Mouse (Mus musculus) embryonic facial prominence, embryonic 14.5 days (tissue): Measurements from ENCODE around the gene Zfp358. TPM values are rescaled to one million over a fixed set of nuclear protein-coding genes. Genes with fewer than 3 reads are reported as not detected.
A peak's percentile ranks its signal among the peaks of the same experiment; 100 is the strongest.

Experiments
- ATAC-seq: fragments of 200-750 bp; cut with Nextera tagmentation; 2 replicates; pipeline ENCODE4 v1.8.0; 2017; ENCODE audit warnings: low read depth, moderate number of reproducible peaks, moderate TSS enrichment
- DNase-seq: peaks from one replicate; pipeline ENCODE4 v3.0.0-alpha.2; 2015; ENCODE audit warnings: low spot score
- H3K27ac ChIP-seq: fragments of 300-500 bp; sonication (generic); replicated peaks from 2 replicates; pipeline ENCODE4 v1.5.1; 2014; ENCODE audit warnings: low read depth, mild to moderate bottlenecking, low read length, moderate library complexity
- H3K27me3 ChIP-seq: fragments of 300-500 bp; sonication (generic); replicated peaks from 2 replicates; pipeline ENCODE4 v1.6.1; 2014; ENCODE audit warnings: low read length; ENCODE audit not compliant: control insufficient read depth, insufficient read depth
- H3K36me3 ChIP-seq: fragments of 300-500 bp; sonication (generic); 2 replicates; pipeline ENCODE4 v1.6.1; 2014; ENCODE audit warnings: low read length, mixed read lengths; ENCODE audit not compliant: control insufficient read depth, insufficient read depth
- H3K4me1 ChIP-seq: fragments of 300-500 bp; sonication (generic); 2 replicates; pipeline ENCODE4 v1.6.1; 2014; ENCODE audit warnings: antibody characterized with exemption, low read length; ENCODE audit not compliant: control insufficient read depth, insufficient read depth
- H3K4me2 ChIP-seq: fragments of 300-500 bp; sonication (generic); 2 replicates; pipeline ENCODE4 v1.6.1; 2014; ENCODE audit warnings: low read depth, mild to moderate bottlenecking, low read length, moderate library complexity, mixed read lengths
- H3K4me3 ChIP-seq: fragments of 300-500 bp; sonication (generic); 2 replicates; pipeline ENCODE4 v1.5.1; 2014; ENCODE audit warnings: low read depth, mild to moderate bottlenecking, low read length
- H3K9ac ChIP-seq: fragments of 300-500 bp; sonication (generic); 2 replicates; pipeline ENCODE4 v1.6.1; 2014; ENCODE audit warnings: low read depth, mild to moderate bottlenecking, low read length, moderate library complexity, mixed read lengths
- H3K9me3 ChIP-seq: fragments of 300-500 bp; sonication (generic); 2 replicates; pipeline ENCODE4 v1.6.1; 2016; ENCODE audit warnings: low read length; ENCODE audit not compliant: control insufficient read depth
- WGBS: fragments of 180-500 bp; shearing (Covaris S2); extraction: QIAGEN DNeasy Blood & Tissue Kit; methylation state at CpG from one replicate; pipeline ENCODE4 v1.1.7; 2014; 5-methylcytosine and 5-hydroxymethylcytosine counted together
- polyA plus RNA-seq: library from polyadenylated mRNA; unstranded; fragments of >200 nt; fragmentation: Nextera tagmentation; extraction: Ambion mirVana; gene quantifications from 2 replicates; pipeline ENCODE4 v1.2.1, GENCODE M21; 2014

Zfp358 gene
- polyA plus RNA-seq, 1 experiment from 2014 or later, result 22.6 TPM

DNA sequence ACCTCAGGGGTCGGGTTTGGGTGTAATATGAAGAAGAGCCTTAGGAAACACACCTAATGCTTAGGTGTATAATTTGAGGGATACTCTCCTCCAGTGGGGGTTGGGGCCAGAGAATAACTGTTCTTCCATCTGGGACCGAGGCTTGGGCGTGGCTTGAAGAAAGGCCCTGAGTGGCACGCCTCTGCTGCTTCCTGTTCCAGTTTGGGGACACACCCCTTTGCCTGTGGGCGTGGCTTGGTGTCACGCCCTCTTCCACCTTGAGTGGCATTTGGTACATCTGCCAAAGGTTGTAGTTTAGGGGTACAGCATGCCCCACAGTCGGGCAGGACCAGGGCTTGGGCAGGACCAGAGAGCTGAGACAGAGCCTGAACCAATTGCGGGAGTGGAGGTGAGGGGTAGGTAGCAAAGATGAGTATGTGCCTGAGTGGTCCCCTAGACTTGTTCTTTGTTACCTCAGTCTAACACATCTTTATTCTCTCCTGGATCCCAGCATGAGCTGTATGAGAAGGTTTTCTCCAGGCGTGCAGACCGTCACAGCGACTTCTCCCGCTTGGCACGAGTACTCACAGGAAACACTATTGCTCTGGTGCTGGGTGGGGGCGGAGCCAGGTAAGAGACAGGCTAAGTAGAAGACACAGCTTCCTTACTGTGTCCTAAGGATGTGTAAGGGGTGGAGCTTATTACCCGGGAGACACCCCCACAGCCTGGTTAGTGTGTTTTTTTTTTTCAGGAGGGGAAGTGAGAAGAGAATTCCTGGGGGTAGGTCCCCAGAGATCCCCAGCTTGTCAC, 43.3 kb downstream of the Zfp358 start:
- no peak for ATAC-seq
- Histone ChIP-seq H3K4me2 (no peak overlapping the region), H3K4me3 (no peak overlapping the region), H3K27me3 (no peaks in the 10 kb centered on the region), H3K9ac (no peak overlapping the region), H3K27ac (no peak overlapping the region), H3K4me1 (no peaks in the 10 kb centered on the region), H3K9me3 (no peaks in the 10 kb centered on the region), H3K36me3 (peaks cover 86% of the 10 kb centered on the region)
- DNase-seq, result peak; percentile 5
- WGBS, result 62% methylated on average over 15 of the region's 15 CpGs

DNA sequence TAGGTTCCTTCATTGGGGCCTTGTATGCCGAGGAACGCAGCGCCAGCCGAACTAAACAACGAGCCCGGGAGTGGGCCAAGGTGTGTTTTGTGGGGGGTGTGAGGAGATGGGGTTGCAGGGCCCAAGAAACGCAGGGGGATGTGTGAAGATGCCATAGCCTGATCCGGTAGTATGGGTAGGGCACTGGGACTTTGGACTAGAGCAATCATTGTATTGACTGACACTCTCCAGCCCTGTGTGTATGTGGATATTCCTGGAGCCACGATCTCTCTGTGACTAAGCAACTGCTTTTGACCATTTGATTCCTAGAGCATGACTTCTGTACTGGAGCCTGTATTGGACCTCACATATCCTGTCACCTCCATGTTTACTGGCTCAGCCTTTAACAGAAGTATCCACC, 44.0 kb downstream of the Zfp358 start:
- H3K27me3 ChIP-seq, result no peaks in the 10 kb centered on the region
- peaks cover 86% of the 10 kb centered on the region for H3K36me3 ChIP-seq
- H3K4me2 ChIP-seq, result no peak overlapping the region
- H3K4me1 ChIP-seq, result no peaks in the 10 kb centered on the region
- ATAC-seq, result no peak
- H3K27ac ChIP-seq, result no peak overlapping the region
- H3K9me3 ChIP-seq, result no peaks in the 10 kb centered on the region
- DNase-seq, result no peak
- 95% methylated on average over 9 of the region's 9 CpGs for WGBS
- H3K4me3 ChIP-seq, result no peak overlapping the region
- H3K9ac ChIP-seq, result no peak overlapping the region

DNA sequence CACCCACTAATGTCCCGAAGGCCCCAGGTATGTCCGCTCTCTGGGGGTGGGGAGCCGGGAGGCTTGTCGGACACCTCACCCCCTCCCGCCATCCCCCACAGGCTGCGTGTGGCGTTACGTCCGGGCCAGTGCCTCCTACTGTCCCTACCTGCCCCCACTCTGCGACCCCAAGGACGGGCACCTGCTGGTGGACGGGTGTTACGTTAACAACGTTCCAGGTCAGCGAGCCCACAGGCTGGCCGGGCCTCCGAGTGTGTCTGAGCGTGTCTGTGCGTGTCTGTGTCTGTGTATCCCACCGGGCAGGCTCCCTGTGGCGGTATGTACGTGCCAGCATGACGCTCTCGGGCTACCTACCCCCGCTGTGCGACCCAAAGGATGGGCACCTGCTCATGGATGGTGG, 44.7 kb downstream of the Zfp358 start:
- Histone ChIP-seq H3K9me3 (no peaks in the 10 kb centered on the region), H3K36me3 (peaks cover 83% of the 10 kb centered on the region), H3K27ac (no peak overlapping the region), H3K4me1 (no peaks in the 10 kb centered on the region), H3K27me3 (no peaks in the 10 kb centered on the region), H3K9ac (no peak overlapping the region), H3K4me3 (no peak overlapping the region), H3K4me2 (no peak overlapping the region)
- WGBS, result 91% methylated on average over 23 of the region's 26 CpGs
- no peak for ATAC-seq
- DNase-seq, result no peak

DNA sequence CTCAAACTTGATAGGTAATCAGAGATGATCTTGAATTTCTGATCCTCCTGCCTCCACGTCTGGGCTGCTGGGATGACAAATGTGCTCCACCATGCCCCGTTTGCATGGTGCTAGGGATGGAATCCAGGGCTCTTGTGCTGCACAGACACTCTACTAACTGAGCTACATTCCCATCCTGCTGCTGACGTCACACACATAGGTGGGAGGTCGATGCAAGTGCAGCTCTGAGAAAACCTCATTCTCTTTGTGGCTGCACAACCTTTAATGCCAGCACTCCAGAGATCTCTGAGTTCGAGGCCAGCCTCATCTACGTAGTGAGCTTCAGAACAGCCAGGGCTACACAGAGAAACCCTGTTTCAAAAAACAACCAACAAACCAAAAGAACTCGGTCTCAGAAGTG, 46.2 kb downstream of the Zfp358 start:
- no peak for ATAC-seq
- Histone ChIP-seq H3K4me1 (no peaks in the 10 kb centered on the region), H3K4me3 (no peak overlapping the region), H3K9ac (no peak overlapping the region), H3K4me2 (no peak overlapping the region), H3K9me3 (no peaks in the 10 kb centered on the region), H3K27me3 (no peaks in the 10 kb centered on the region), H3K36me3 (peaks cover 90% of the 10 kb centered on the region), H3K27ac (no peak overlapping the region)
- DNase-seq, result no peak
- 82% methylated on average over 7 of the region's 7 CpGs for WGBS

DNA sequence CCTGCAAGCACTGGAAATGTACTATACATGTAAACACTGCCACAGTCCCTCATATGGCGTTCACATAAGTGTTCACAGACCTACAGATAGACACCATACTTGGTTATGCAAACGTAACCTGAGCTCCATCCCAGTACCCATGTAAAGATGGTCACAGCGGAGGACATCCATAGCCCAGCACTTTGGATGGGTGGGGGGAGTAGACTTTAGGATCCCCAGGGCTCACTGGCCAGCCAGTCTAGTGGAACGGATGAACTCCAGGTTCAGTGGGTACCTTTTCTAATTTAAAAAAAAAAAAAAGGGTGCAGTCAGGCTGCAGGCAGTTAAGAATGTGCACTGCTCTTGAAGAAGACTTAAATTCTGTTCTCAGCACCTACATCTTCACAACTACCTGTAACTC, 47.1 kb downstream of the Zfp358 start:
- Histone ChIP-seq H3K27ac (no peak overlapping the region), H3K4me1 (no peaks in the 10 kb centered on the region), H3K4me2 (no peak overlapping the region), H3K9me3 (no peaks in the 10 kb centered on the region), H3K27me3 (no peaks in the 10 kb centered on the region), H3K36me3 (peaks cover 92% of the 10 kb centered on the region), H3K4me3 (no peak overlapping the region), H3K9ac (no peak overlapping the region)
- no peak for ATAC-seq
- DNase-seq, result no peak
- 89% methylated on average over 4 of the region's 4 CpGs for WGBS

DNA sequence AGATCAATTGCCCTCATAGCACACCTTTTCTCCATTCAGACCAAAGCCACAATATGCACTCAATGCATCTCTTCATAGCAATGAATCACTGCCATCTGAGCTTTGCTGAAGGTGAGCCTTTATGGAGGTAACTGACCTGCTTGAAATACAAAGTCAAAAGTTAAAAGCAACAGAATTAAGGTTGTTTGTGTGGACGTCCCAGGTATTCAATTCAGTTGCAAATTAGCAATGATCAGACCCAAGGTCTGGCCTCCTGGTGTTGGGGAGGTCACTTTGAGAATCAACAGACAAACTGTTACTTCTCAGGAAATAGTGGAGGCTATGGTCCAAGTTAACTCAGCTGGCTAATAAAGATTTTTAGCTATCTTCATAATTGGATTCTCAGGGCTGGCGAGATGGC, 53.6 kb downstream of the Zfp358 start:
- Histone ChIP-seq H3K27ac (no peak overlapping the region), H3K27me3 (no peaks in the 10 kb centered on the region), H3K4me1 (no peaks in the 10 kb centered on the region), H3K4me2 (no peak overlapping the region), H3K4me3 (no peak overlapping the region), H3K9ac (no peak overlapping the region), H3K36me3 (peaks cover 37% of the 10 kb centered on the region), H3K9me3 (0 out of 2 replicates have a peak, but pooled peaks cover 3% of the 10 kb centered on the region)
- 86% methylated on average over 2 of the region's 2 CpGs for WGBS
- DNase-seq (no peak), ATAC-seq (no peak)

Other genes starting within 250 kb of the Zfp358 start
- gene Insr, start 213.5 kb upstream of the Zfp358 start, polyA plus RNA-seq, result 30.3 and 31.8 TPM in 2 replicates
- gene A430078G23Rik, start 139.7 kb upstream of the Zfp358 start, polyA plus RNA-seq, result 0.21 TPM in 1 of 2 replicates, not detected in the other
- gene Arhgef18, start 100.1 kb upstream of the Zfp358 start, polyA plus RNA-seq, result 8.7 and 9.3 TPM in 2 replicates
- 3.4 and 4.5 TPM in 2 replicates for gene Pex11g, start 25.5 kb upstream of the Zfp358 start, polyA plus RNA-seq
- 0.18 TPM in 1 of 2 replicates, not detected in the other for gene Tex45, start 22.3 kb upstream of the Zfp358 start, polyA plus RNA-seq
- 36.5 and 40.1 TPM in 2 replicates for gene Mcoln1, start 7.3 kb downstream of the Zfp358 start, polyA plus RNA-seq
- 18.2 and 22.0 TPM in 2 replicates for gene Pnpla6, start 22.2 kb downstream of the Zfp358 start, polyA plus RNA-seq
- 0.47 and 0.60 TPM in 2 replicates for gene C330021F23Rik, start 74.9 kb downstream of the Zfp358 start, polyA plus RNA-seq
- 7.5 and 11.9 TPM in 2 replicates for gene Camsap3, start 94.2 kb downstream of the Zfp358 start, polyA plus RNA-seq
- gene Xab2, start 128.2 kb downstream of the Zfp358 start, polyA plus RNA-seq, result 41.3 and 47.0 TPM in 2 replicates
- gene Pet100, start 128.4 kb downstream of the Zfp358 start, polyA plus RNA-seq, result 84.2 and 97.1 TPM in 2 replicates
- gene Pcp2, start 132.4 kb downstream of the Zfp358 start, polyA plus RNA-seq, result 0.17 and 0.31 TPM in 2 replicates
- gene Stxbp2, start 137.8 kb downstream of the Zfp358 start, polyA plus RNA-seq, result 23.7 and 30.4 TPM in 2 replicates
- 1.3 TPM in 1 of 2 replicates, not detected in the other for gene Retn, start 162.6 kb downstream of the Zfp358 start, polyA plus RNA-seq
- 0.45 and 0.78 TPM in 2 replicates for gene Mcemp1, start 172.6 kb downstream of the Zfp358 start, polyA plus RNA-seq
- gene Fcor, start 179.2 kb downstream of the Zfp358 start, polyA plus RNA-seq, result 12.6 and 14.8 TPM in 2 replicates
- gene Trappc5, start 183.2 kb downstream of the Zfp358 start, polyA plus RNA-seq, result 29.0 and 29.5 TPM in 2 replicates
- gene Fcer2a, start 201.0 kb downstream of the Zfp358 start, polyA plus RNA-seq, result 0.07 and 0.14 TPM in 2 replicates
- not detected in 2 replicates for gene Clec4g, start 227.5 kb downstream of the Zfp358 start, polyA plus RNA-seq